29 mouse cellular contexts compared by ENCODE assay signal in the genomic region with DNA sequence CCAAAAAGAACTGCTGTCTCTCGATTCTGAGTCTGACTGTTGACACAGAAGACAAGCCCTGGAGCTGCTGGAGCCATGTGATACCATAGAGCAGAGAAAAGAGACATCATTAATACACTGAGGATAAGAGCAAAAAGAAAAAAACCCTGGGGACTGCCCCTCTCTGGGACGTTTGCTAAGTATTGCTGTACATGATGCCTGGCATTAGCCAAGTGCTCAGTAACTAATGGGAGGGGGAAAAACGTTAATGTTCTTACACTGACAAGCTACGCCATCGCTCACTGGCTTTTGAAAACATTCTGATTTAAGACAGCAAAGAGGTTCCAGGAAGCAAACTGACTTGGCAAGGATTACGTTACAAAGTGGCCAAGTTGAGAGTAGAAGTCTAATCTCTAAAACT. TPM values are rescaled to one million over a fixed set of nuclear protein-coding genes. Genes with fewer than 3 reads are reported as not detected.
A peak's percentile ranks its signal among the peaks of the same experiment; 100 is the strongest.
DNase-seq lines count a peak whose midpoint lies in the region; ATAC-seq and TF ChIP-seq lines count a peak whose summit lies in the region.
"Had no signal": no experiment of that assay in that cellular context is flagged by ENCODE, and none has a peak within 500 bp of the region (broad histone marks: within the 10 kb centered on the region; RNA-seq: fewer than 3 reads in every experiment).

No protein-coding gene starts in this region.

- no peaks in the 10 kb centered on the region for H3K4me1 ChIP-seq in midbrain, embryonic 13.5 days (replicated peaks)
- H3K4me1 ChIP-seq in midbrain, embryonic 10.5 days = no peaks in the 10 kb centered on the region
- H3K4me1 ChIP-seq in stomach, postnatal 0 days (replicated peaks; ENCODE audit: control insufficient read depth, insufficient read depth) = no peaks in the 10 kb centered on the region
- H3K4me1 ChIP-seq: embryonic facial prominence, embryonic 10.5 days; embryonic facial prominence, embryonic 13.5 days; heart, embryonic 15.5 days had no signal

- no peak for TF ChIP-seq EP300 in stomach, postnatal 0 days (optimal IDR thresholded peaks at IDR 0.05)

- peaks cover 73% of the 10 kb centered on the region for H3K79me2 ChIP-seq in macrophage (ENCODE audit: inconsistent target)

- WGBS in midbrain, embryonic 13.5 days = 86% methylated on average over 6 of the region's 6 CpGs
- 89% methylated on average over 6 of the region's 6 CpGs for WGBS in midbrain, embryonic 10.5 days
- WGBS in macrophage (ENCODE audit: missing documents) = 93% methylated on average over 6 of the region's 6 CpGs
- 56% methylated on average over 6 of the region's 6 CpGs for WGBS in stomach, postnatal 0 days

- no peak for DNase-seq in frontal cortex, postnatal 36 days (ENCODE audit: low spot score in 2 of 2)
- no peak for DNase-seq in midbrain, embryonic 10.5 days (ENCODE audit: low spot score)
- DNase-seq in stomach, postnatal 0 days (ENCODE audit: low spot score) = no peak
- DNase-seq: adrenal gland, adult 2 months; adrenal gland, postnatal 14 days; cerebellum, adult 11-12 months; cerebellum, adult 8-10 months; cerebellum, postnatal 10 days; cerebellum, postnatal 36 days; embryo, embryonic 11 days; forebrain, postnatal 0 days; gastrocnemius, postnatal 10 days; gastrocnemius, postnatal 36 days; heart, adult 18-20 months; heart, postnatal 10 days; heart, postnatal 4 days; kidney, adult 11 months had no signal

- peaks cover 2% of the 10 kb centered on the region; the same call in 1 of the 2 replicates for H3K36me3 ChIP-seq in midbrain, embryonic 13.5 days
- H3K36me3 ChIP-seq in midbrain, embryonic 10.5 days = 0 out of 2 replicates have a peak, but pooled peaks cover 3% of the 10 kb centered on the region
- 0 out of 2 replicates have a peak, but pooled peaks cover 3% of the 10 kb centered on the region for H3K36me3 ChIP-seq in macrophage (ENCODE audit: inconsistent target)
- H3K36me3 ChIP-seq in stomach, postnatal 0 days (ENCODE audit: control insufficient read depth, insufficient read depth, low read length) = no peaks in the 10 kb centered on the region
- H3K36me3 ChIP-seq: embryonic facial prominence, embryonic 13.5 days; heart, embryonic 15.5 days had no signal

- no peak overlapping the region for H3K4me3 ChIP-seq in midbrain, embryonic 13.5 days (replicated peaks)
- H3K4me3 ChIP-seq in midbrain, embryonic 10.5 days = no peak overlapping the region
- H3K4me3 ChIP-seq in macrophage (ENCODE audit: inconsistent target) = no peak overlapping the region
- no peak overlapping the region for H3K4me3 ChIP-seq in stomach, postnatal 0 days (ENCODE audit: low read depth, low read length)
- H3K4me3 ChIP-seq: embryonic facial prominence, embryonic 10.5 days; embryonic facial prominence, embryonic 13.5 days; heart, embryonic 12.5 days; heart, embryonic 15.5 days had no signal

- H3K27me3 ChIP-seq in midbrain, embryonic 13.5 days = no peaks in the 10 kb centered on the region
- H3K27me3 ChIP-seq in midbrain, embryonic 10.5 days (ENCODE audit: low read depth, poor library complexity, severe bottlenecking) = no peaks in the 10 kb centered on the region
- no peaks in the 10 kb centered on the region for H3K27me3 ChIP-seq in stomach, postnatal 0 days (ENCODE audit: control insufficient read depth, insufficient read depth, low read length)
- H3K27me3 ChIP-seq: embryonic facial prominence, embryonic 13.5 days; heart, embryonic 12.5 days; heart, embryonic 15.5 days had no signal

- no peak for TF ChIP-seq CTCF in stomach, postnatal 0 days (IDR thresholded peaks at IDR 0.05; ENCODE audit: low read depth)

- H3K27ac ChIP-seq in midbrain, embryonic 13.5 days = no peak overlapping the region
- no peak overlapping the region for H3K27ac ChIP-seq in midbrain, embryonic 10.5 days (replicated peaks)
- H3K27ac ChIP-seq in macrophage = peak overlapping the region; percentile 99
- H3K27ac ChIP-seq in stomach, postnatal 0 days (replicated peaks) = no peak overlapping the region
- H3K27ac ChIP-seq: embryonic facial prominence, embryonic 10.5 days; embryonic facial prominence, embryonic 13.5 days; heart, embryonic 15.5 days; hindbrain, embryonic 14.5 days; hindbrain, postnatal 0 days had no signal

- 0 out of 2 replicates have a peak overlapping the region, but pooled peaks have one; percentile 14 for H3K9ac ChIP-seq in midbrain, embryonic 13.5 days (replicated peaks)
- H3K9ac ChIP-seq in stomach, postnatal 0 days (ENCODE audit: low read length) = no peak overlapping the region
- H3K9ac ChIP-seq: embryonic facial prominence, embryonic 13.5 days; forebrain, postnatal 0 days; heart, embryonic 12.5 days; heart, embryonic 15.5 days; hindbrain, embryonic 14.5 days had no signal

- 0 out of 2 replicates have a peak, but pooled peaks have one; percentile 18 for ATAC-seq in frontal cortex, adult (ENCODE audit: low TSS enrichment)
- no peak for ATAC-seq in midbrain, embryonic 13.5 days
- no peak for ATAC-seq in stomach, postnatal 0 days (ENCODE audit: low FRiP score, low TSS enrichment)
- ATAC-seq: forebrain, embryonic 14.5 days; forebrain, postnatal 0 days; hindbrain, postnatal 0 days; inflammation-experienced regulatory T-cells, adult 6 months had no signal

- H3K4me2 ChIP-seq in midbrain, embryonic 13.5 days (replicated peaks) = no peak overlapping the region
- no peak overlapping the region for H3K4me2 ChIP-seq in stomach, postnatal 0 days (replicated peaks; ENCODE audit: low read depth)
- H3K4me2 ChIP-seq: embryonic facial prominence, embryonic 13.5 days; heart, embryonic 12.5 days; heart, embryonic 15.5 days; hindbrain, embryonic 14.5 days had no signal

- H3K9me3 ChIP-seq in midbrain, embryonic 13.5 days = no peaks in the 10 kb centered on the region
- no peaks in the 10 kb centered on the region for H3K9me3 ChIP-seq in midbrain, embryonic 10.5 days (replicated peaks)
- no peaks in the 10 kb centered on the region for H3K9me3 ChIP-seq in stomach, postnatal 0 days (ENCODE audit: control insufficient read depth, low read length)
- H3K9me3 ChIP-seq: embryonic facial prominence, embryonic 10.5 days; embryonic facial prominence, embryonic 13.5 days; G1E; heart, embryonic 12.5 days; heart, embryonic 15.5 days had no signal

RNA-seq across cellular contexts. Expression of gene Plekhm3, which starts 26.5 kb away (rescaled TPM):
- 10.3 and 11.8 TPM in 2 replicates for polyA plus RNA-seq in midbrain, embryonic 13.5 days (2015; fragmentation: Nextera tagmentation; extraction: Ambion mirVana)
- polyA plus RNA-seq in midbrain, embryonic 10.5 days (2016; fragmentation: Nextera tagmentation; extraction: Ambion mirVana) = 7.3 and 7.6 TPM in 2 replicates
- total RNA-seq in macrophage (2018; cell fraction: chromatin; rRNA removed) = 100 to 1,000 TPM; 107 to 507 (median 271) TPM
- total RNA-seq in macrophage (2018; cell fraction: cytosol; rRNA removed) = 10 to 100 TPM; 23.1 to 37.4 (median 29.5) TPM
- 100 to 1,000 TPM in 24 of 26 experiments, 10 to 100 TPM in 2; 93.5 to 253 (median 150) TPM for total RNA-seq in macrophage (2018; cell fraction: nucleus; rRNA removed)
- 16.0 to 20.6 TPM (median 16.8 TPM) in 3 replicates for polyA plus RNA-seq in macrophage (2018)
- 2.2 and 2.3 TPM in 2 replicates for polyA plus RNA-seq in stomach, postnatal 0 days (2015; fragmentation: Nextera tagmentation; extraction: Ambion mirVana)
